Mouse (Mus musculus): ENCODE data around the gene Usp43. TPM values are rescaled to one million over a fixed set of nuclear protein-coding genes. Genes with fewer than 3 reads are reported as not detected.

The Usp43 gene
- total RNA-seq, 2 experiments from 2014 or later: 1.5 to 1.7 TPM

GRCm38 (mm10) chr11:67819604-67820003 is 102.3 kb downstream of the Usp43 start:
- peak in 1 of 2 experiments; percentile 30 for DNase-seq (ENCODE audit: low spot score in 2 of 2)

GRCm38 (mm10) chr11:67811535-67811934 is 110.4 kb downstream of the Usp43 start:
- DNase-seq (ENCODE audit: low spot score in 2 of 2): no peak

GRCm38 (mm10) chr11:67808051-67808450 is 113.9 kb downstream of the Usp43 start:
- no peak for DNase-seq (ENCODE audit: low spot score in 2 of 2)

- DNase-seq (ENCODE audit: low spot score in 2 of 2): no peak
These were observed 114.9 kb downstream of the Usp43 start for GRCm38 (mm10) chr11:67806832-67807597.

- DNase-seq (ENCODE audit: low spot score in 2 of 2): no peak
These were observed 116.4 kb downstream of the Usp43 start for GRCm38 (mm10) chr11:67805538-67805937.

Other genes starting within 250 kb of the Usp43 start
- gene Rcvrn, start 226.8 kb downstream of the Usp43 start, total RNA-seq (2021): under 1 TPM in 1 of 2 experiments, not detected in 1; 0.44 TPM
- under 1 TPM; 0.18 to 0.27 TPM for gene Glp2r, start 151.0 kb downstream of the Usp43 start, total RNA-seq (2021)
- not detected for gene Gsg1l2, start 147.5 kb downstream of the Usp43 start, total RNA-seq (2021)
- 100 to 1,000 TPM; 312 to 366 TPM for gene Dhrs7c, start 124.0 kb downstream of the Usp43 start, total RNA-seq (2021)
- 1 to 10 TPM; 4.7 to 5.2 TPM for gene Cfap52, start 43.5 kb upstream of the Usp43 start, total RNA-seq (2021)
- gene Stx8, start 44.0 kb upstream of the Usp43 start, total RNA-seq (2021): 10 to 100 TPM; 26.4 to 26.9 TPM